Mouse (Mus musculus) central nervous system, embryonic 11.5 days (tissue): ENCODE results near the gene Rpl36a-ps1. TPM values are rescaled to one million over a fixed set of nuclear protein-coding genes. Genes with fewer than 3 reads are reported as not detected.

Experiments used
- polyA plus RNA-seq: library from polyadenylated mRNA; depleted of rRNA; stranded (reverse); fragments of >200 nt; gene quantifications from 2 replicates; pipeline ENCODE4 v1.2.3, GENCODE M21; 2012; rRNA removed

Rpl36a-ps1 gene
- 5.7 and 17.2 TPM in 2 replicates for polyA plus RNA-seq

DNA sequence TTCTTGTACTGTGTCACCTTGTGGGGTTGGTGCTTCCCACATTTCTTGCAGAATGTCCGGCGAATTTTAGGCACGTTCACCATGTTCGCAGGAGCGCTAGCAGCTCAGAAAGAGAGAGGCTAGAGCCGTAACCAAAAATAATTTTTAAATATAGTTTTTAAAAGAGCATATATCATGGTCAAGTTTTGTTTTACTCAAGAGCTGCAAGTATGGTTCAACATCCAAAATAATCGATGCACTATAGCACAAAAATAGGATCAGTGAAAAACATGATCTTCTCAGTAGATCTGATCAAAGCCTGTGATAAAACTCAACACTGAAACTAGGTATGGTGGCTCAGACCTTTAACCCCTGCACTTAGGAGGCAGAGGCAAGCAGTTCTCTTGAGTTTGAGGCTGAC, at the start of gene Rpl36a-ps1:
Rpl36a-ps1 (minus strand) TSS at position 101 of the 400 bp plus-strand sequence.

Other genes starting within 250 kb of the Rpl36a-ps1 start
- gene Mzt1, start 51.8 kb upstream of the Rpl36a-ps1 start, polyA plus RNA-seq = 43.8 and 75.2 TPM in 2 replicates
- 38.6 and 42.0 TPM in 2 replicates for gene Bora, start 51.9 kb upstream of the Rpl36a-ps1 start, polyA plus RNA-seq
- gene Pibf1, start 105.1 kb upstream of the Rpl36a-ps1 start, polyA plus RNA-seq = 13.7 and 14.4 TPM in 2 replicates
- gene Dis3, start 105.5 kb upstream of the Rpl36a-ps1 start, polyA plus RNA-seq = 33.4 and 34.1 TPM in 2 replicates